Mouse (Mus musculus): ENCODE results near the gene Gpr37l1.

- no peak for TF ChIP-seq CTCF (conservative IDR thresholded peaks at IDR 0.05; ENCODE audit: insufficient read depth, insufficient read length, low read depth, low read length)
- TF ChIP-seq POLR2A (IDR thresholded peaks at IDR 0.05; ENCODE audit: low read depth, low read length) = no peak
Observed at GRCm38 (mm10) chr1:135154011-135154410, 13.5 kb downstream of the Gpr37l1 start.
